In the genomic region with DNA sequence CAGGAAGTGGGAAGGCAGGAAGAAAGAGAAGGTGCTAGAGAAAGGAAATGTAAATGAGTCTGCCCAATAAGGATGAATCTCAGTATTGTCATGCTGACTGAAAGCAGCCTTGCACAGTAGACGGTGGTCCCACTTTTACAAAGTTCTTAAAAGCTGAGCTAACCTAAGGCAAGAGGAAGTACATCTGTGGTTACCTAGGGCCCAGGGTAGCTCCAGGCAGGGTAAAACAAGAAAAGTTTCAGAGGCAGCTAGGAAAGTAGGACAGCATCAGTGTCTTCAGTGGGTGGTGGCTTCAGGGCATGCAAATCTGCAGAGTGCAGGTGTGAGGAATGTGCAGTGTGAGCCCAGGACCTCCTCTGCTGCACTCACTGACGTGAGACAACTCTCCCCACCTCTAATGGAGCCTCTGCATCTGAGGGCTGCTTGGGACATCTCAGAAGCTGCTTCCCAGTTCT, we compare ENCODE assay signal across 11 mouse cellular contexts. TPM values are rescaled to one million over a fixed set of nuclear protein-coding genes. Genes with fewer than 3 reads are reported as not detected.
A peak's percentile ranks its signal among the peaks of the same experiment; 100 is the strongest.
DNase-seq lines count a peak whose midpoint lies in the region; ATAC-seq and TF ChIP-seq lines count a peak whose summit lies in the region.
"Had no signal": no experiment of that assay in that cellular context is flagged by ENCODE, and none has a peak within 500 bp of the region (broad histone marks: within the 10 kb centered on the region; RNA-seq: fewer than 3 reads in every experiment).

No protein-coding gene starts in this region.

- no peak for TF ChIP-seq CTCF in liver, adult 2 months (IDR thresholded peaks at IDR 0.05; ENCODE audit: low read depth, low read length)
- TF ChIP-seq CTCF in liver, postnatal 0 days (IDR thresholded peaks at IDR 0.05; ENCODE audit: low read depth), result no peak

- DNase-seq in liver, adult 2 months (ENCODE audit: extremely low read depth, low read depth, low spot score), result no peak
- no peak for DNase-seq in liver
- no peak for DNase-seq in liver, postnatal 0 days
- DNase-seq in thymus, postnatal 0 days (ENCODE audit: low spot score), result peak; percentile 85
- DNase-seq in left cerebral cortex, adult 9 months (ENCODE audit: low spot score in 2 of 2), result no peak
- no peak for DNase-seq in gastrocnemius, postnatal 14 days
- DNase-seq: cerebellum, adult 9-10 months; kidney, adult 8-10 months had no signal

- H3K4me2 ChIP-seq in liver, postnatal 0 days (ENCODE audit: low read depth, low read length), result peak overlapping the region; percentile 66
- H3K4me2 ChIP-seq in neural tube, embryonic 15.5 days, result no peak overlapping the region
- H3K4me2 ChIP-seq: forebrain, embryonic 12.5 days had no signal

- peak overlapping the region; percentile 16 for H3K27ac ChIP-seq in liver, adult 2 months (replicated peaks; ENCODE audit: insufficient read depth, low read depth, low read length)
- H3K27ac ChIP-seq in liver, postnatal 0 days (ENCODE audit: low read depth), result peak overlapping the region; percentile 87
- no peak overlapping the region for H3K27ac ChIP-seq in neural tube, embryonic 15.5 days (replicated peaks)
- H3K27ac ChIP-seq: forebrain, embryonic 12.5 days had no signal

- no peak for TF ChIP-seq POLR2A in liver, adult 2 months (IDR thresholded peaks at IDR 0.05; ENCODE audit: extremely low read depth, insufficient read depth, low read length)

- no peaks in the 10 kb centered on the region for H3K27me3 ChIP-seq in liver, adult 2 months (ENCODE audit: control insufficient read depth, insufficient read depth, low read length)
- H3K27me3 ChIP-seq in erythroblast, embryonic 14.5 days (ENCODE audit: control insufficient read depth), result peaks cover 31% of the 10 kb centered on the region
- H3K27me3 ChIP-seq in liver, postnatal 0 days (ENCODE audit: insufficient read depth, low read length), result no peaks in the 10 kb centered on the region
- no peaks in the 10 kb centered on the region for H3K27me3 ChIP-seq in neural tube, embryonic 15.5 days (replicated peaks)
- H3K27me3 ChIP-seq: forebrain, embryonic 12.5 days had no signal

- peaks cover 3% of the 10 kb centered on the region; the same call in 1 of the 2 replicates for H3K9me3 ChIP-seq in erythroblast, embryonic 14.5 days (ENCODE audit: control insufficient read depth, low read length)
- no peaks in the 10 kb centered on the region for H3K9me3 ChIP-seq in liver, postnatal 0 days (ENCODE audit: low read length)
- H3K9me3 ChIP-seq in neural tube, embryonic 15.5 days (replicated peaks), result no peaks in the 10 kb centered on the region
- H3K9me3 ChIP-seq: forebrain, embryonic 12.5 days had no signal

- peaks cover 16% of the 10 kb centered on the region for H3K4me1 ChIP-seq in liver, adult 2 months (ENCODE audit: control insufficient read depth, insufficient read depth, low read length)
- H3K4me1 ChIP-seq in erythroblast, embryonic 14.5 days (ENCODE audit: control insufficient read depth), result peaks cover 54% of the 10 kb centered on the region
- peaks cover 34% of the 10 kb centered on the region for H3K4me1 ChIP-seq in liver, postnatal 0 days (ENCODE audit: insufficient read depth)
- H3K4me1 ChIP-seq in neural tube, embryonic 15.5 days, result no peaks in the 10 kb centered on the region

- peak; percentile 43 for ATAC-seq in liver, postnatal 0 days
- ATAC-seq in neural tube, embryonic 15.5 days (ENCODE audit: low FRiP score), result no peak

- no peaks in the 10 kb centered on the region for H3K36me3 ChIP-seq in liver, adult 2 months (ENCODE audit: control insufficient read depth, insufficient read depth, low read length)
- H3K36me3 ChIP-seq in erythroblast, embryonic 14.5 days (ENCODE audit: control insufficient read depth), result no peaks in the 10 kb centered on the region; the same call in 1 of the 2 replicates
- H3K36me3 ChIP-seq in liver, postnatal 0 days (replicated peaks; ENCODE audit: insufficient read depth, low read length), result no peaks in the 10 kb centered on the region
- no peaks in the 10 kb centered on the region for H3K36me3 ChIP-seq in neural tube, embryonic 15.5 days
- H3K36me3 ChIP-seq: forebrain, embryonic 12.5 days had no signal

- H3K4me3 ChIP-seq in liver, adult 2 months (ENCODE audit: insufficient read depth, low read depth, low read length), result no peak overlapping the region
- H3K4me3 ChIP-seq in erythroblast, embryonic 14.5 days (replicated peaks), result peak overlapping the region; percentile 49
- H3K4me3 ChIP-seq in liver, postnatal 0 days (ENCODE audit: low read depth, low read length), result no peak overlapping the region
- no peak overlapping the region for H3K4me3 ChIP-seq in neural tube, embryonic 15.5 days (replicated peaks)
- H3K4me3 ChIP-seq: forebrain, embryonic 12.5 days had no signal

- no peaks in the 10 kb centered on the region for H3K79me2 ChIP-seq in liver, adult 2 months (ENCODE audit: control insufficient read depth, insufficient read depth, low read length)

- TF ChIP-seq EP300 in liver, postnatal 0 days (IDR thresholded peaks at IDR 0.05; ENCODE audit: low read depth), result no peak

- 39% methylated on average over 2 of the region's 2 CpGs for WGBS in liver, adult 2 months
- 35% methylated on average over 2 of the region's 2 CpGs for WGBS in liver, postnatal 0 days (ENCODE audit: insufficient replicate concordance)
- WGBS in neural tube, embryonic 15.5 days, result 27% methylated on average over 2 of the region's 2 CpGs

- intact Hi-C loops in gastrocnemius, postnatal 14 days (cut with DNase I; ENCODE audit: low total_unique reads), result no loop called here

- no peak overlapping the region for H3K9ac ChIP-seq in liver, adult 2 months (ENCODE audit: low read depth, low read length)
- no peak overlapping the region for H3K9ac ChIP-seq in liver, postnatal 0 days (replicated peaks)
- no peak overlapping the region for H3K9ac ChIP-seq in neural tube, embryonic 15.5 days (replicated peaks)
- H3K9ac ChIP-seq: forebrain, embryonic 12.5 days had no signal

RNA-seq across cellular contexts. Expression of gene Odc1, which starts 38.9 kb away (rescaled TPM):
- total RNA-seq in liver, adult 2 months (2014; rRNA removed), result 114 and 122 TPM in 2 replicates
- polyA plus RNA-seq in liver, adult 2 months (2012; rRNA removed), result 40.9 and 44.1 TPM in 2 replicates
- 36.4 and 44.9 TPM in 2 replicates for polyA plus RNA-seq in erythroblast, embryonic 14.5 days (2012)
- polyA plus RNA-seq in liver, postnatal 0 days (2015; fragmentation: Nextera tagmentation; extraction: Ambion mirVana), result 158 and 161 TPM in 2 replicates
- 101 and 116 TPM in 2 replicates for polyA plus RNA-seq in thymus, postnatal 0 days (2015; fragmentation: Nextera tagmentation; extraction: Ambion mirVana)
- total RNA-seq in gastrocnemius, postnatal 14 days (2021), result 10 to 100 TPM; 53.9 to 79.8 TPM
- polyA plus RNA-seq in neural tube, embryonic 15.5 days (2015; fragmentation: Nextera tagmentation; extraction: Ambion mirVana), result 104 and 117 TPM in 2 replicates
